Mouse (Mus musculus): ENCODE measurements around the gene Fmnl1. TPM values are rescaled to one million over a fixed set of nuclear protein-coding genes. Genes with fewer than 3 reads are reported as not detected.

The Fmnl1 gene
- polyA plus RNA-seq, 1 experiment from 2014 or later: 2.3 TPM

DNA sequence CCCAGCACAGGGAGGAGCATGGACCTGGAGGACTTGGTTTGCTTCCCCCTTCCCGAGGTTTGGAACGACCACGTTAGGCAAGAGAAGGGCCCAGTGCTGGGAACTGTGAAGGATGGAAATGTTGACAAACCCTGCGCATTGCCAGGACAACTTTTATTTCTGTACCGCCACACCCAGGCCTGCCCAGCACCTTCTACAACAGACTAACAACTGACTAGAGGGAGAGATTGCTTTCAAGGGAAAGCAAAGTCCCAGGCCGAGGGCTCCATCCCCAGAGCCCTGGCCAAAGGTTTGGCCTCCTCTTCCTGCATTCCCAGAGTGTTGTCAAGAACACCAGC is 30.2 kb upstream of the Fmnl1 start:
- Histone ChIP-seq H3K4me1 (ENCODE audit: control insufficient read depth, insufficient read depth, low read length) (peaks cover 49% of the 10 kb centered on the region), H3K9ac (ENCODE audit: low read depth, low read length) (peak overlapping the region; percentile 62), H3K9me3 (ENCODE audit: control insufficient read depth, low read length) (no peaks in the 10 kb centered on the region), H3K27ac (ENCODE audit: low read length) (peak overlapping the region; percentile 98), H3K27me3 (replicated peaks; ENCODE audit: control insufficient read depth, insufficient read depth, low read length) (no peaks in the 10 kb centered on the region), H3K4me3 (ENCODE audit: low read length) (no peak overlapping the region), H3K36me3 (ENCODE audit: control insufficient read depth, insufficient read depth, low read length) (no peaks in the 10 kb centered on the region; the same call in 1 of the 2 replicates), H3K4me2 (ENCODE audit: low read depth, low read length) (0 out of 2 replicates have a peak overlapping the region, but pooled peaks have one; percentile 24)
- ATAC-seq: peak; percentile 37
- 25% methylated on average over 6 of the region's 6 CpGs for WGBS

- H3K27ac ChIP-seq (ENCODE audit: low read length): peak overlapping the region; percentile 98
- no peaks in the 10 kb centered on the region for H3K9me3 ChIP-seq (ENCODE audit: control insufficient read depth, low read length)
- no peaks in the 10 kb centered on the region for H3K27me3 ChIP-seq (replicated peaks; ENCODE audit: control insufficient read depth, insufficient read depth, low read length)
- peak overlapping the region; percentile 31 for H3K4me2 ChIP-seq (ENCODE audit: low read depth, low read length)
- peak overlapping the region; percentile 15; the same call in 1 of the 2 replicates for H3K4me3 ChIP-seq (ENCODE audit: low read length)
- H3K9ac ChIP-seq (ENCODE audit: low read depth, low read length): peak overlapping the region; percentile 62
- H3K4me1 ChIP-seq (ENCODE audit: control insufficient read depth, insufficient read depth, low read length): peaks cover 49% of the 10 kb centered on the region
- no peaks in the 10 kb centered on the region; the same call in 1 of the 2 replicates for H3K36me3 ChIP-seq (ENCODE audit: control insufficient read depth, insufficient read depth, low read length)
- 9% methylated on average over 11 of the region's 11 CpGs for WGBS
- peak; percentile 90 for ATAC-seq
These were observed 29.6 kb upstream of the Fmnl1 start for GRCm38 (mm10) chr11:103141101-103141943.

DNA sequence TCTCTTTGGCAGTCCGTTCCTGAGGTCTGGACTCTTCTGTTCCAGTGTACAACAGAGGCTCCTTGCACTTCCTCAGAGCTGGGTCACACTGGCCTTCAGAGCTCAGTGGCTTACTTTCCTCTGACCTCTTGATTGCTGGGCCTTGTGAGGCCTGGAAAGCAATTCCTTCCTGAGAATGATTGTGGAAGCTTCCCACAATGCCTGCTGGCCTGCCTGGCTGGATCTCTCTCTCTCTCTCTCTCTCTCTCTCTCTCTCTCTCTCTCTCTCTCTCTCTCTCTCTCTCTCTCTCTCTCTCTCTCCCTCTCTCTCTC is 29.0 kb upstream of the Fmnl1 start:
- Histone ChIP-seq H3K9me3 (ENCODE audit: control insufficient read depth, low read length) (no peaks in the 10 kb centered on the region), H3K4me2 (ENCODE audit: low read depth, low read length) (peak overlapping the region; percentile 31), H3K27me3 (replicated peaks; ENCODE audit: control insufficient read depth, insufficient read depth, low read length) (no peaks in the 10 kb centered on the region), H3K27ac (ENCODE audit: low read length) (peak overlapping the region; percentile 98), H3K9ac (ENCODE audit: low read depth, low read length) (peak overlapping the region; percentile 54), H3K4me3 (ENCODE audit: low read length) (peak overlapping the region; percentile 15; the same call in 1 of the 2 replicates), H3K36me3 (ENCODE audit: control insufficient read depth, insufficient read depth, low read length) (no peaks in the 10 kb centered on the region; the same call in 1 of the 2 replicates), H3K4me1 (ENCODE audit: control insufficient read depth, insufficient read depth, low read length) (peaks cover 49% of the 10 kb centered on the region)
- peak; percentile 15; the same call in 1 of the 2 replicates for ATAC-seq
- 45% methylated on average over 1 of the region's 1 CpGs for WGBS

DNA sequence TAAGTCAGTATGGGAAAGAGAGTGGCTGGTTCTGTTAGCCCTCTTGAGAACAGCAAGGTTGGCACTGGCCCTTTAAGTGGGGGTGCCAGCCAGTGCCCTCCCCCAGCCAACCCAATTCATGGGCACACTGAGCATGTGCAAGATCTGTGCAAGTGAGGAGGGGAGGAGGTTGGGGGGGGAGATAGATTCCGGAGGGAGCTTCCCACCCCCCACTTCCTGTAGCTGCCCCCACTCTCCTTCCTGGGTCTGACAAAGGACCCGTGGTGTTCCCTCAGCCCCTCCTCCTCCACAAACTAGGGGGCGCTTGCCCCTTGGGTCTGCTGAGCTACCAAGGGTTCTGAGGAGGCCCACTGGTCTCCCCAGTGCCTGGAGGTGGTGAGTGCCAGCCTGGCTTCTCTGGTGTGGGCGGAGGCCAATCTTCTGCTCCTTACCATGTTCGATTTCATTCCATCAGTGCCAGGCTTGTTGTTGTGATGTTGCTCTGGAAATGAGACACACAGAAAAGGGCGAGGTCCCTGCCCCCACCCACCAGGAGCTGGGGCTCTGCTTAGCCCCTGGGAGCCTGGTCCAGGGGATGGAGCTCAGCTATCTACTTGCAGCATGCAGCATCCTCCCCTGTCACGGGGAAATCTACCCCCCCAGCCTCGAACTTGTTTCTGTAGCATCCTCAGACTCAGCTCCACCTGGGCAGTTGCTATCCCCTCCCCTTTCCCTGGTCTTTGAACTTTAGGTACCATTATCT is 28.3 kb upstream of the Fmnl1 start:
- Histone ChIP-seq H3K4me1 (ENCODE audit: control insufficient read depth, insufficient read depth, low read length) (peaks cover 53% of the 10 kb centered on the region), H3K27me3 (replicated peaks; ENCODE audit: control insufficient read depth, insufficient read depth, low read length) (no peaks in the 10 kb centered on the region), H3K4me2 (ENCODE audit: low read depth, low read length) (peak overlapping the region; percentile 31), H3K4me3 (ENCODE audit: low read length) (peak overlapping the region; percentile 10), H3K9ac (ENCODE audit: low read depth, low read length) (peak overlapping the region; percentile 54), H3K9me3 (ENCODE audit: control insufficient read depth, low read length) (no peaks in the 10 kb centered on the region), H3K36me3 (ENCODE audit: control insufficient read depth, insufficient read depth, low read length) (no peaks in the 10 kb centered on the region; the same call in 1 of the 2 replicates), H3K27ac (ENCODE audit: low read length) (peak overlapping the region; percentile 98)
- ATAC-seq: peak; percentile 25
- WGBS: 25% methylated on average over 8 of the region's 8 CpGs

DNA sequence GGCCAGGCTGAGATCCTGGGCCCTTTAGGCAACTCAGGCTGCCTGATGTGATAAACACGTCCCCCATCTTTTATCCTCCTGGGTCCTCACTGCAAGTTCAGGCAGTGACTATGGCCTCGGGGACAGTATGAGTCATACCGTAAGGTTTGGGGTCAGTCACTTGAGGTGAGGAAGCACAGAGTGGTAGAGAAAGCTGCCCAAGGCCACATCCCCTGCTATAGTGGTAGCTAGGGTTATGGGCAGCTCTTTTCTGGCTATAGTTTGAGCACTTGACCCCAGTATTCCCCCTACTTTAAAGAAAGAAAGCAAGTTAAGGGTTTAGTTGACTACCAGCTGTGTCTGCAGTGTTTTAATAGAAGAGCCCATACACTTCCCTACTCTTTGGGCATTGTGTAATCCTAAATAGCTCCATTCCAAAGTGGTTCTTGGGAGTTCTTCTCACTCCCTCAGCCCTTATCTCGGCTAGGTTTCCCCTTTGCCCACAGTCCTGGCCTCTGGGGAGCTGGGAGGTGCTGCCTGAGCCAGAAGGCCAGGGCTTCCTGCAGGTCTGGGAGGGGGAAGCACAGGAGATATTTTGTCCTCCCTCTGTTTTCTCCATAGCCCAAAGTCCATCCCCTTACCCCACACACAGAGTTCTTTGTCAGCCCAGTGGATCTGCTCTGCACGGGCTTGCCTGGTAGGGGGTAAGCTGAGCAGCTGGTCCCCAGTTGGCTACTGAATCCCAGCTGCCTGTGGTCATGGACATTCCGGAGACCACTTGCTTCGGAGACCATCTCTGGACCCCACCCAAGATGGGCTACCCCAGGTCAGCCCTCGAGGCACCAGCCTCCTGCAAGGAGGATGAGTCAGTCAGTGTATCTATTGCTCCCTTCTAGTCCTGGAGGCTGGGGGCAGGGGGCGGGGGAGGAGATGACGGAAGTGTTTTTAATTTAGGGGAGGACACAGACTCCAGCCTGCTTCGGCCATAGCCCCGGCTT is 26.3 kb upstream of the Fmnl1 start:
- H3K27ac ChIP-seq (ENCODE audit: low read length): peak overlapping the region; percentile 35
- H3K4me1 ChIP-seq (ENCODE audit: control insufficient read depth, insufficient read depth, low read length): peaks cover 54% of the 10 kb centered on the region
- 0 out of 2 replicates have a peak overlapping the region, but pooled peaks have one; percentile 6 for H3K9ac ChIP-seq (ENCODE audit: low read depth, low read length)
- peak; percentile 17 for ATAC-seq
- H3K4me3 ChIP-seq (ENCODE audit: low read length): no peak overlapping the region
- H3K4me2 ChIP-seq (ENCODE audit: low read depth, low read length): no peak overlapping the region
- 44% methylated on average over 12 of the region's 12 CpGs for WGBS
- H3K36me3 ChIP-seq (ENCODE audit: control insufficient read depth, insufficient read depth, low read length): no peaks in the 10 kb centered on the region
- H3K27me3 ChIP-seq (replicated peaks; ENCODE audit: control insufficient read depth, insufficient read depth, low read length): no peaks in the 10 kb centered on the region
- H3K9me3 ChIP-seq (ENCODE audit: control insufficient read depth, low read length): no peaks in the 10 kb centered on the region

DNA sequence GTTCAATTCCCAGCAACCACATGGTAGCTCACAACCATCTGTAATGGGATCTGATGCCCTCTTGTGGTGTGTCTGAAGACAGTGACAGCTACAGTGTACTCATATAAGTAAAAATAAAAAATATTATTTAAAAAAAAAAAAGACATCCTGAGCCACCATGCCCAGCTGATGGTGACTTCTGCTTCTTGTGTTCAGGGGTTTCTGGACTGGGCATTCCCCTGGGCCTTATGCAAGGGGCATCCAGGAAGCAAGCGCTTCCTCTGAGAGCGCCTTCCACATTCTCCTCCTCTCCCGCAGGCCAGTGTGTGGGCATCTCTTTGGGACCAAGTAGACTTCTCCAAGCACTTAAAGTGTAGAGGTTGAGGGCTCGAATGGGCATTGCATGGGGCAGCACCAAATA is 24.5 kb upstream of the Fmnl1 start:
- no peak for ATAC-seq
- 87% methylated on average over 4 of the region's 4 CpGs for WGBS

DNA sequence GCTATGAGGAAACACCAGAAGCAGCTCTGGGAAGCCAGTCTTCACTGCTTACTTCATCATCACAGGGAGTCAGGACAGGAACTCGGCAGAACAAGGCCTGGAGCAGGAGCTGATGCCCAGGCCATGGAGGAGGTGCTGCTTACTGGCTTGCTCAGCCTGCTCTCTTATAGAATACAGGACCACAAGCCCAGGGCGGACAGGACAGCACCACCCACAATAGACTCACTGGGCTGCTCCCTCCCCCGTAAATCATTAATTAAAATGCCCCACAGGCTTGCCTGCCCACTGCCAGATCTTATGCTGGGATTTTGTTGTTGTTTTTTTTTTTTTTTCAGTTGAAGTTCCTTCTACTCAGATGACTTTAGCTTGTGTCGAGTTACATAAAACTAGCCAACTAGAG is 23.1 kb upstream of the Fmnl1 start:
- Histone ChIP-seq H3K9me3 (ENCODE audit: control insufficient read depth, low read length) (no peaks in the 10 kb centered on the region), H3K36me3 (ENCODE audit: control insufficient read depth, insufficient read depth, low read length) (no peaks in the 10 kb centered on the region), H3K9ac (ENCODE audit: low read depth, low read length) (no peak overlapping the region), H3K27me3 (replicated peaks; ENCODE audit: control insufficient read depth, insufficient read depth, low read length) (no peaks in the 10 kb centered on the region), H3K4me3 (ENCODE audit: low read length) (no peak overlapping the region), H3K27ac (ENCODE audit: low read length) (0 out of 2 replicates have a peak overlapping the region, but pooled peaks have one; percentile 15), H3K4me1 (ENCODE audit: control insufficient read depth, insufficient read depth, low read length) (peaks cover 26% of the 10 kb centered on the region), H3K4me2 (ENCODE audit: low read depth, low read length) (no peak overlapping the region)
- ATAC-seq: no peak
- WGBS: 65% methylated on average over 4 of the region's 4 CpGs

More for the DNA sequence above, 24.5 kb upstream of the Fmnl1 start:
- Histone ChIP-seq H3K4me3 (ENCODE audit: low read length) (no peak overlapping the region), H3K27ac (ENCODE audit: low read length) (no peak overlapping the region), H3K9me3 (ENCODE audit: control insufficient read depth, low read length) (no peaks in the 10 kb centered on the region), H3K36me3 (ENCODE audit: control insufficient read depth, insufficient read depth, low read length) (no peaks in the 10 kb centered on the region), H3K4me1 (ENCODE audit: control insufficient read depth, insufficient read depth, low read length) (peaks cover 38% of the 10 kb centered on the region), H3K27me3 (replicated peaks; ENCODE audit: control insufficient read depth, insufficient read depth, low read length) (no peaks in the 10 kb centered on the region), H3K4me2 (ENCODE audit: low read depth, low read length) (no peak overlapping the region), H3K9ac (ENCODE audit: low read depth, low read length) (no peak overlapping the region)

GRCm38 (mm10) chr11:103149771-103150170 is 21.1 kb upstream of the Fmnl1 start:
- Histone ChIP-seq H3K4me2 (ENCODE audit: low read depth, low read length) (no peak overlapping the region), H3K9me3 (ENCODE audit: control insufficient read depth, low read length) (no peaks in the 10 kb centered on the region), H3K27me3 (replicated peaks; ENCODE audit: control insufficient read depth, insufficient read depth, low read length) (no peaks in the 10 kb centered on the region), H3K4me1 (ENCODE audit: control insufficient read depth, insufficient read depth, low read length) (peaks cover 12% of the 10 kb centered on the region), H3K36me3 (ENCODE audit: control insufficient read depth, insufficient read depth, low read length) (no peaks in the 10 kb centered on the region), H3K27ac (ENCODE audit: low read length) (no peak overlapping the region), H3K4me3 (ENCODE audit: low read length) (no peak overlapping the region), H3K9ac (ENCODE audit: low read depth, low read length) (no peak overlapping the region)
- WGBS: 94% methylated on average over 4 of the region's 4 CpGs
- no peak for ATAC-seq

Measured in intestine, embryonic 16.5 days (tissue).